Mouse (Mus musculus) right cerebral cortex, postnatal 14 days (tissue): ENCODE measurements around the gene Gm5901.

Experiments used
- DNase-seq: peaks from one replicate; pipeline ENCODE4 v3.0.0; 2022

The Gm5901 gene

DNA sequence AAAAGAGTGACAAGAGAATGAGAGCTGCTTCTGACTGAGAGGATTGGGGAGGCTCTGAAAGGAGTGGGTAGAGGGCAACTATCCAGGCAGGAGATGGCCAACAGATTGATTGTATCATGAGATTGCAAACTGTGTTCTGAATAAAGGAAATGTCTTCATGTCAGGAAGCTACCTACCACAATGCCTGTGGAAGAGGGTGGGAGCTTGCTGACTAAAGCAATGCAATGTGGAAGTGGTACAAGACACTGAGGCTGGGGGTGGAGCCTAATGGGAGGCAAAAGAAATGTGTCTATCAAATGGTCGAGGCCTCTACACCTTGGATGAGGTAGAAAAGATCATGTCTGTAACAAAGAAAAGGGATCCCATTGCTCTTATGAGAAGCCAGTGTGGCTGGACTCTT lies 31.5 kb downstream of the Gm5901 start:
- no peak for DNase-seq

GRCm38 (mm10) chr7:105411874-105412632 lies 37.2 kb downstream of the Gm5901 start:
- peak; percentile 85 for DNase-seq

- DNase-seq = no peak
Observed at GRCm38 (mm10) chr7:105414385-105414784, 39.5 kb downstream of the Gm5901 start.

DNA sequence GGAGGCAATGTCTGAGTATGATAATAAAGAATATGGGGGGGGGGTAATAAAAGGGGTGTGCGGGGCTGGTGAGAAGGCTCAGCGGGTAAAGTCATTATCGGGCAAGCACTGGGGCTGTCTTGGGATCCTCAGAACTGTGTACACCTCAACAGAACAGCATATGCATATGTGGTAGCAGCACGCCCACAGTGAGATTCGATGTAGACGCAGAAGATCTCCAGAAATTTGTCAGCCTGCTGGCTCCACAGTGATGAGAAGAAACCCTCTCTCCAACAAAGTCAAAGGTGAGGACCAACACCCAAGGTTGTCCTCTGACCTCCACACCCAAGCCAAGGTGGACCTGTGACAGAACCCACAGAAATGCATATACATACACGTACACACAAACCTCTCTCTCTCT lies 41.7 kb downstream of the Gm5901 start:
- DNase-seq = no peak

DNA sequence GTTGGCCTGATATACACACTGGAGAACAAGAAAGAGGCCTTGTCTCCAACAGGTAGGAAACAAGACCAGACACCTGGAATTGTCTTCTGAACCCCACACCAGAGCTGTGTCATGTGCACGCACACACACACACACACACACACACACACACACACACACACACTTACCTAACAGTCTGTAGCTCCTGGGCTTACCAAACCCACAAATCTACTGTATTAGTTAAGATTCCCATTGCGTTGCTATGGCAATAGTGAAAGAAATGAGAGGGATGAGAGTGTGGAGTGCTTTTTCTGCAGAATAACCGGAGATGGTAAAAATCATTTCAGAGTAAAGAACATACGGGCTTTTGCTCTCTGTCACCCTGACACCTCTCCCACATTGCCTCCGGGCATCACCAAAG lies 43.3 kb downstream of the Gm5901 start:
- DNase-seq = no peak

- DNase-seq = no peak
Observed at GRCm38 (mm10) chr7:105420903-105421302, 46.1 kb downstream of the Gm5901 start.

GRCm38 (mm10) chr7:105424368-105424767 lies 49.5 kb downstream of the Gm5901 start:
- DNase-seq = no peak

DNA sequence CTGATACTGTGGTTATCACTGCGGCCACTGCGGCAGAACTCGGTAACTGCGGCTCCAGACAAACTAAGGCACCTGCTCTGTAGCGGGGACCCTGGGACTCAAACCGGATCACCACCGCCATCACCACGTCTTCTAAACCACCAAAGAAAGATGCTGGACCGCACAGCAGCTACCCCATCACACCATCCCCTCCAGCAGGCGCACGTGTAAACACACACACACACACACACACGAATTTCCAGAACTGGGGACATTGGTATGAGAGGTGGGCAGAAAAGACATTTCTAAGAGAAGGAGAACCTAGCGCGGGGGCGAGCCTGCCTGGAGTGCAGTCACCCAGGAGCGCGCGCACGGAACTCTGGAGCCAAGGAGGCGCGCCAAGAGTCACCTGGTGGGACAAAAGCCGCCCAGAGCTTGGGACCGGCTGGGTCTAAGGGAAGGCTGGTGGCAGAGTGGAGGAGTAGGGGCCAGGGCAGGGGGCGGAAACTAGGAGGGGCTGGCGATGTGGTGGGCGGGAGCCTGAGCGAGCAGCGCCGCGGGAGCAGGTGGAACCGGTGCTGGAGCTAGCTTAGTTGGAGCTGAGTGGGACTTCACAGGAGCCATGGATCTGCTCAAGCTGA lies 50.7 kb downstream of the Gm5901 start, which contains the start of gene Cckbr:
Gene Cckbr (plus strand): TSS at position 308 of the 620 bp plus-strand sequence.
- peak; percentile 64 for DNase-seq

DNA sequence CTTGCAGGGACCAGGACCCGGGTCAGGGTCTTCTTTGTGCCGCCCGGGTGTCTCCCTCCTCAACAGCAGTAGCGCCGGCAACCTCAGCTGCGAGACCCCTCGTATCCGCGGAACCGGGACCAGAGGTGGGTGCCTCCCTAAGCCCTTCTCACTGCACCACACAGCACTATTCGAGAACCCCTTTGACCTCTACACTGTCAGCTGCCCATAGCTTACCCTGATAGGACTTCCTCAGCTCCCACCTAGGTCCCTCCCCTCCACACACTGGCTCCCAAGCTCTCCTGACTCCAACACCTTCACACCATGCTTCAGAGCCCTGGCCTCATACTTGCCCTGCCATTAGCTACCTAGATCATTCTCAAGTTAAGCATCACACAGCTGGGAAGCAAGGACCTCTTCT lies 51.2 kb downstream of the Gm5901 start:
- DNase-seq = no peak
